ENCODE assay signal across 17 mouse cellular contexts in the genomic region with DNA sequence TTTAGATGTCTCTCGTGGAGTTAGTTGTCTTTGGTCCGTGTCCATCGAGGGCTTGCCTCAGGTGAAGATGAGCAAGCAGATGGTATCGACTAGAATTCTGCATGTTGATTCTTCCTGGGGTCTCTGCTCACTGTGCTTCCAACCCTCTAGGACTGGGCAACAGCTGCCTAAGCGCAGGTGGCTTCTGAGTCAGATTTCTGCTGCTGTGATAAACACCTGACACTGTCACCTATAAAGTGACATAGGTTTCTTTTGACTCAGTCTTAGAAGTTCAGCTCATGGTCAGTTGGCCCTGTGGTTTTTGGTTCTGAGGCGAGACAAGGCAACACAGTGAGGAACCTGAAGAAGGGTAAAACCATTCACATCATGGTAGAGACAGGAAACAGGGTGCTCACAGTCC.
"Had no signal": no experiment of that assay in that cellular context is flagged by ENCODE, and none has a peak within 500 bp of the region (broad histone marks: within the 10 kb centered on the region; RNA-seq: fewer than 3 reads in every experiment).

No protein-coding gene starts in this region.

- H3K4me2 ChIP-seq: neural tube, embryonic 12.5 days; neural tube, embryonic 13.5 days; neural tube, embryonic 15.5 days; stomach, embryonic 15.5 days had no signal

- H3K9ac ChIP-seq: neural tube, embryonic 12.5 days; neural tube, embryonic 13.5 days; neural tube, embryonic 15.5 days; stomach, embryonic 15.5 days had no signal

- H3K9me3 ChIP-seq: neural tube, embryonic 12.5 days; neural tube, embryonic 13.5 days; neural tube, embryonic 15.5 days; stomach, embryonic 15.5 days had no signal

- H3K4me1 ChIP-seq: neural tube, embryonic 12.5 days; neural tube, embryonic 13.5 days; stomach, embryonic 15.5 days had no signal

- H3K27ac ChIP-seq: neural tube, embryonic 12.5 days; neural tube, embryonic 13.5 days; neural tube, embryonic 15.5 days; stomach, embryonic 15.5 days; stomach, postnatal 0 days had no signal

- H3K36me3 ChIP-seq: neural tube, embryonic 12.5 days; neural tube, embryonic 13.5 days; neural tube, embryonic 15.5 days; stomach, embryonic 15.5 days had no signal

- H3K4me3 ChIP-seq: neural tube, embryonic 12.5 days; neural tube, embryonic 13.5 days; neural tube, embryonic 15.5 days; stomach, embryonic 15.5 days had no signal

- DNase-seq: retina, postnatal 1 day; right cerebral cortex, adult 18-20 months; right cerebral cortex, postnatal 14 days; right cerebral cortex, postnatal 25 days; right cerebral cortex, postnatal 4 days; spleen, adult 18-20 months; thymus, adult 18-20 months; thymus, adult 2 months; thymus, postnatal 14 days; thymus, postnatal 25 days; thymus, postnatal 36 days; thymus, postnatal 4 days had no signal

- H3K27me3 ChIP-seq: neural tube, embryonic 12.5 days; neural tube, embryonic 13.5 days; neural tube, embryonic 15.5 days; stomach, embryonic 15.5 days had no signal
